Mouse (Mus musculus) Muller cell, postnatal 12 days (primary cell): Measurements from ENCODE around the gene Thra.
A peak's percentile ranks its signal among the peaks of the same experiment; 100 is the strongest.

Source experiments
- DNase-seq: peaks from one replicate; pipeline ENCODE4 v3.0.0-alpha.2; 2015; ENCODE audit errors: inconsistent ontology term

Gene Thra

GRCm38 (mm10) chr11:98740393-98741050 lies at the start of gene Thra:
Gene Thra, plus strand, starts transcription at chr11:98740638.
- peak; percentile 78 for DNase-seq

DNA sequence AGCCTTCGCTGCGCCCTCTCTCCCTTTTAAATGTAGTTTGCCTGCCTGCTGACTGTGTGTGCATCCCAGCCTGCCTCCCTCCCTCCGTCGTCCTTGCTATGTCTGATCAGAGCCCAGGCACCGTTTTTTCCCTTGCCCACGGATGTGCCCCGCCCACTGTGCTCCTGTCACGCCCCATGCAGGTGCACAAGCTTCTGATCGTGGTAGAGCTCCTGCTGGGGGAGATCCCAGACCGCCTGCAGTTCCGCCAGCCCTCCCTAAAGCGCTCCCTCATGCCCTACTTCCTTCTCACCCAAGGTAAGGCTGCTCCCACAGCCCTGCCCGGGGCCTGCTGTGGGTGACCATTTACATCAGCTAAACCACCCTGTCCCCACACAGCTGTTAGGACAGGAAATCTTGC lies 47.2 kb upstream of the Thra start:
- DNase-seq: no peak

- DNase-seq: no peak
Measured at GRCm38 (mm10) chr11:98693746-98694145, 46.7 kb upstream of the Thra start.

- no peak for DNase-seq
Measured at GRCm38 (mm10) chr11:98694301-98694700, 46.1 kb upstream of the Thra start.

DNA sequence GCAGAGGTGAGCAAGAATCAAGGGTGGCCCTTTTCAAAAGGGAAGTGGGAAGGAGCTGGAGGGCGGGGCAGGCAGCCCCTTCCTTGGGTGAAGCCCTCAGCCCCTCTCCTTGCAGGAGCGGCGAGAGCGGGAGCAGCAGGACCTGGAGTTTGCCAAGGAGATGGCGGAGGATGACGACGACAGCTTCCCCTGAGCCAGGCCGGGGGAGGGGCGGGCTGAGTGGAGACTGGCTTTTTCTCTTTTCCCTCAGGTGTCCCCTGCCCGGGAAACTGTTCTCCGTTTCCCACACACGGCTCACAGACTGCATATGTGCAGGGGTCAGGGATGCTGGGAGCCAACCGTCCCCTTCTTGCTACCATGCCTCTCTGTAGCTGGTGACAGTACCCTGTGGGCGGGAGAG lies 45.0 kb upstream of the Thra start:
- no peak for DNase-seq

- DNase-seq: peak; percentile 29
Measured at GRCm38 (mm10) chr11:98696454-98697216, 43.8 kb upstream of the Thra start.

DNA sequence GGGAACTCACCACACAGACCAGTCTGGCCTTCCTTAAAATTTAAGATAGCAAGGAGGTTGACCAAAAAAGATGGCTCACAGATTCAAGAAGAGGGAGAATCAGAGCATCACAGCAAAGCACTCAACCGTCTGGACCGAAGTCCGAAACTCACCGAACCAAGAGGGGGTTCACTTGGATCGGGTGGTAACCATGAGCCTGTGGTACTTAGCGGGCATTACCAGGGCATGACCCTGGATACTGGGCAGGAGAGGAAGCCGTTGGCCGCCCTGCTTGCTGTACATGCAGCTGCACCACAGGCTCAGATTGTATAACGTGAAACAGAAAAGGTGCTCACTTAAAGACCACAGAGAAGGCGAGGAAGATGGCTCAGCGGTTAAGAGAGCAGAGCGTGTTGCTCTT lies 43.2 kb upstream of the Thra start:
- DNase-seq: no peak

- no peak for DNase-seq
Measured at GRCm38 (mm10) chr11:98698849-98699640, 41.4 kb upstream of the Thra start.

GRCm38 (mm10) chr11:98699911-98700310 lies 40.5 kb upstream of the Thra start:
- peak; percentile 69 for DNase-seq

GRCm38 (mm10) chr11:98701213-98701670 lies 39.2 kb upstream of the Thra start, which contains the start of gene Csf3:
Gene Csf3, plus strand, starts transcription at chr11:98701263.
- DNase-seq: no peak

DNA sequence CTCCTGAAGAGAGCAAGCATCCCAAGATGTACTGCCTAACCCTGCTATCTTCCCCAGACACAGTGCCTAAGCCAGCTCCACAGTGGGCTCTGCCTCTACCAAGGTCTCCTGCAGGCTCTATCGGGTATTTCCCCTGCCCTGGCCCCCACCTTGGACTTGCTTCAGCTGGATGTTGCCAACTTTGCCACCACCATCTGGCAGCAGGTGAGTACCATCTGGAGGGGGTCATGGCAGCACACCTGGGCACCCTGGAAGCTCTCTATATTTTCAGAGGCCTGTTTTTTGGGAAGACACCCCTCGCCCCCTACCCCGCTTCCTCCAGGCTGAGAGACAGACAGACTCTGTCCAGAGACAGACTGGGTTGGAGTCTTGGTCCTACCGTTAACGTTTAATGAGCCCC lies 38.1 kb upstream of the Thra start:
- no peak for DNase-seq

DNA sequence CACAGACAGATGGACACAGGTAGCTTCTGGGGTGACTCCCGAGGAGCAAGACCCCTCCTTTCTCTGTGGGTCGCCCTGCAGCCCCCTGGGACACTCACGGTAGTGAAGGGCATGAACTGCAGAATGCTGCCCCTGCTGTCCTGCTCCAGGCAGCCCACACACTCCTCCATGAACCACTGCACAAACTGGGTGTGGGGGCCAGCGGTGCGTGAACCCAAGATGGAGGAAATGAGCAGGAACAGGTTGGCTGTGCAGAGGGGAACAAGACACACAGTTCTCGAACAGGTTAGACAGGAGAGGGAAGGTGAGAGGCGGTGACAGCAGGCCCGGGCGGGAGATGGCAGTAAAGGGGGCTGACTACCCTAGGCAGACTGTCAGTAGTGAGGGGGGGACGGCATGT lies 35.4 kb upstream of the Thra start:
- no peak for DNase-seq

- no peak for DNase-seq
Measured at GRCm38 (mm10) chr11:98707401-98708281, 32.8 kb upstream of the Thra start.

GRCm38 (mm10) chr11:98708282-98708956 lies 32.0 kb upstream of the Thra start:
- no peak for DNase-seq

DNA sequence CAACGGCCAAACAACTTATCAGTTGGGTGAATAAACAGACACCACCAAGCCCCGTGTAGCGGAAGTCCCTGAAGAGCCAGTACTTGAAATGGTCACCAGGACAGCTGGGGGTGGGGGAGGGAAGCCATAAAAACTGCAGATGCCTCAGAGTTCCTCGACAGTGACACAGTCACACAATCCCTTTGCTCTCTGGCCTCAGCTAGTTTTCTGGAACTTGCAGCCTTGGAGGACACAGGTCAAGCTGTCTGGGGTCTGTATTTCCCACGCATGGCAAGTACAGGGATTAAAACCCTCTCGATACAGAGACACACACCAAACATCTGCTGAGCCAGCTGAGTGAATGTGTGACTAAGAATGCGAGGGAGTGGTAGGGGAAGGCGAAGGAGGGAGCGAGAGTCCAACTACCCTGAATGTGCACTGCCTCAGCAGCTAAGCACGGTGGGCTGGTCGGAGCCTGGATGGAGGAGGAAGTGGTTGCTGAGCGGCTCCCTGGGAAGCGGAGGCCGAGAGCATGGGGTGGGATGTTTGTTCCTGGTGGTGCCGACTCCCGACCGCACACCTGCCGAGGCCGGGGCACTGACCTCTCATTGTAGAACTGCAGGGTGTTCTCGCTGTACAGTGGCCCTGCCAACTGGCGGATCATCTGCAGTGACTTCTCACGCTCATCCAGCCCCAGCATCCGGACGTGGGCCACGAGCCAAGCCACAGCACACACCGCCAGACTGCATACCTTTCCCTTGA lies 31.3 kb upstream of the Thra start:
- peak; percentile 70 for DNase-seq

- DNase-seq: peak; percentile 66
Measured at GRCm38 (mm10) chr11:98710416-98711045, 29.9 kb upstream of the Thra start.

GRCm38 (mm10) chr11:98711046-98711434 lies 29.4 kb upstream of the Thra start:
- no peak for DNase-seq

- DNase-seq: peak; percentile 39
Measured at GRCm38 (mm10) chr11:98712009-98712408, 28.4 kb upstream of the Thra start.

GRCm38 (mm10) chr11:98713703-98714102 lies 26.7 kb upstream of the Thra start:
- DNase-seq: no peak

GRCm38 (mm10) chr11:98715946-98716345 lies 24.5 kb upstream of the Thra start:
- no peak for DNase-seq
